Mouse (Mus musculus): ENCODE results near the gene Osbpl2. TPM values are rescaled to one million over a fixed set of nuclear protein-coding genes. Genes with fewer than 3 reads are reported as not detected.

Osbpl2 gene
- total RNA-seq, 2 experiments from 2014 or later = 61.9 to 64.5 TPM

- DNase-seq = peak; percentile 55
- intact Hi-C loops (cut with DNase I) = no loop called here
Observed at GRCm38 (mm10) chr2:180103978-180104658, 15.0 kb upstream of the Osbpl2 start, which contains the start of gene Hrh3. TSS of gene Hrh3 (minus strand) at chr2:180104488.

GRCm38 (mm10) chr2:180104659-180105377 lies 14.3 kb upstream of the Osbpl2 start:
- intact Hi-C loops (cut with DNase I) = no loop called here
- DNase-seq = no peak

GRCm38 (mm10) chr2:180105441-180106190 lies 13.5 kb upstream of the Osbpl2 start:
- DNase-seq = no peak
- intact Hi-C loops (cut with DNase I) = no loop called here

- DNase-seq = no peak
- intact Hi-C loops (cut with DNase I) = no loop called here
Observed at GRCm38 (mm10) chr2:180107081-180107480, 12.0 kb upstream of the Osbpl2 start.

GRCm38 (mm10) chr2:180108285-180108684 lies 10.8 kb upstream of the Osbpl2 start:
- intact Hi-C loops (cut with DNase I) = no loop called here
- DNase-seq = no peak

GRCm38 (mm10) chr2:180113909-180114890 lies 4.9 kb upstream of the Osbpl2 start:
- DNase-seq = peak; percentile 93
- intact Hi-C loops (cut with DNase I) = no loop called here

- intact Hi-C loops (cut with DNase I) = loop anchor here (5.0 kb wide), 1 partner anchor 43 kb away; the partner anchor contains the start of gene Mtg2
- peak; percentile 56 for DNase-seq
Observed at GRCm38 (mm10) chr2:180115279-180115678, 3.8 kb upstream of the Osbpl2 start.

- intact Hi-C loops (cut with DNase I) = loop anchor here (5.0 kb wide), 1 partner anchor 44 kb away; the partner anchor contains the start of gene Mtg2
- DNase-seq = no peak
Observed at GRCm38 (mm10) chr2:180116081-180116493, 3.0 kb upstream of the Osbpl2 start.

- peak; percentile 27 for DNase-seq
- intact Hi-C loops (cut with DNase I) = loop anchor here (5.0 kb wide), 1 partner anchor 45 kb away; the partner anchor contains the start of gene Mtg2
Observed at GRCm38 (mm10) chr2:180116741-180117484, 2.2 kb upstream of the Osbpl2 start.

- intact Hi-C loops (cut with DNase I) = loop anchor here (5.0 kb wide), 1 partner anchor 45 kb away; the partner anchor contains the start of gene Mtg2
- DNase-seq = peak; percentile 65
Observed at GRCm38 (mm10) chr2:180117485-180118194, 1.5 kb upstream of the Osbpl2 start.

GRCm38 (mm10) chr2:180119439-180120291 lies 559 bp downstream of the Osbpl2 start:
- intact Hi-C loops (cut with DNase I) = loop anchor here (5.0 kb wide), 1 partner anchor 47 kb away; the partner anchor contains the start of gene Mtg2
- peak; percentile 32 for DNase-seq

GRCm38 (mm10) chr2:180120292-180120761 lies 1.2 kb downstream of the Osbpl2 start:
- no peak for DNase-seq
- intact Hi-C loops (cut with DNase I) = no loop called here

GRCm38 (mm10) chr2:180124192-180124591 lies 5.1 kb downstream of the Osbpl2 start:
- DNase-seq = no peak
- intact Hi-C loops (cut with DNase I) = no loop called here

- intact Hi-C loops (cut with DNase I) = no loop called here
- peak; percentile 64 for DNase-seq
Observed at GRCm38 (mm10) chr2:180126195-180126594, 7.1 kb downstream of the Osbpl2 start.

GRCm38 (mm10) chr2:180127675-180128074 lies 8.6 kb downstream of the Osbpl2 start:
- no peak for DNase-seq
- intact Hi-C loops (cut with DNase I) = no loop called here

- DNase-seq = no peak
- intact Hi-C loops (cut with DNase I) = no loop called here
Observed at GRCm38 (mm10) chr2:180133231-180133630, 14.1 kb downstream of the Osbpl2 start.

GRCm38 (mm10) chr2:180133911-180134310 lies 14.8 kb downstream of the Osbpl2 start:
- no peak for DNase-seq
- intact Hi-C loops (cut with DNase I) = no loop called here
